Mouse (Mus musculus): Measurements from ENCODE around the gene Tmem160.

DNA sequence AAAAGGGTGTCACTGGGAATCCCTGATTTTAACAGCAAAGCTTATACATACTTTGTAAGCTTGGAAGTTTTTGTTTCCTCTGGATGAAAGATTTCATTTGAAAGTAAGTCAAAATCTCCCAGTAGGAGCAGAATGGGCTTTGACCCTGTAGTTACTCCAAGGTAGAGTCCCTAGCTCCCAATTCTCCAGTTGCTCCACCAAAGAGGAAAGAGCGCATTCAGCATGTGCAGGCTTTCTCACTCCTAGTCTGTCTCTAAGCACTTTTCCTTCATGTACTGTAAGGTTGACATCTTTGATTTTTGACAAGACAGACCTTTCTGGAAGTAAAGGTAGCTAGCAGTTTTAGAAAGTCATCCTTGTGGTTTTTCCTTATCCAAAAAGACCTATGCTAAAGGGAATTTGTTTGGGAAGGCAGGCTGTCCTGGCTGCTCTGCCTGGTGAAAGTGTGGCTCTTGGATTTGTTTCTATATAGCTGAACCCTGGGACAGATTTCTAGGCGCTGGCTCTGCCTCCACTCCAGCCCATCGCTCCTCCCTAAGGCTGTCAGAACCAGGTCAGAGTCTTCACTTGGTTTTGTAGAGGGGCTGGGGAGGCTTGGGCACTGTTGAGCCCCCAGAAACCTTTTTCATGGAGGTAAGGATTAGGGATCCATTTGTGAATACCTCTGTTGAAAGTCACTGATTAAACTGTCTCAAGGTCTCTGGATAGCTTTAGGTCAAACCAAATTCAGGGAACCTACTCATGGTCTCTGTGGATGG is 48.1 kb upstream of the Tmem160 start:
- TF ChIP-seq POLR2A (IDR thresholded peaks at IDR 0.05; ENCODE audit: insufficient read length, low read depth): no peak
- TF ChIP-seq CEBPB (IDR thresholded peaks at IDR 0.05; ENCODE audit: insufficient read depth, poor library complexity, severe bottlenecking): no peak
- TF ChIP-seq TCF12 (IDR thresholded peaks at IDR 0.05; ENCODE audit: insufficient read depth, poor library complexity, severe bottlenecking): no peak
- TF ChIP-seq MYOG (IDR thresholded peaks at IDR 0.05; ENCODE audit: control insufficient read depth in 1 of 3, insufficient read depth in 1 of 3, insufficient read length in 2 of 3, low read depth in 2 of 3): no peak
- no peak for TF ChIP-seq MYOD1 (IDR thresholded peaks at IDR 0.05; ENCODE audit: control insufficient read depth in 1 of 3, insufficient read length in 2 of 3, low read depth in 2 of 3)
- TF ChIP-seq MAX (IDR thresholded peaks at IDR 0.05; ENCODE audit: low read depth): no peak
- TF ChIP-seq USF1 (IDR thresholded peaks at IDR 0.05; ENCODE audit: low read depth): no peak
- TF ChIP-seq E2F4 (IDR thresholded peaks at IDR 0.05; ENCODE audit: insufficient read depth): no peak
- no peak for TF ChIP-seq TCF3 (IDR thresholded peaks at IDR 0.05; ENCODE audit: insufficient read length, low read depth)
- TF ChIP-seq SRF (IDR thresholded peaks at IDR 0.05; ENCODE audit: control insufficient read depth, insufficient read length, low read depth): no peak
